Mouse (Mus musculus) lung, adult 2 months (tissue): ENCODE results near the gene Magi1. TPM values are rescaled to one million over a fixed set of nuclear protein-coding genes. Genes with fewer than 3 reads are reported as not detected.
A peak's percentile ranks its signal among the peaks of the same experiment; 100 is the strongest.

Experiments
- DNase-seq: peaks from one replicate; pipeline ENCODE4 v3.0.0; 2022
- H3K4me1 ChIP-seq: fragments of 200-500 bp; 2 replicates; pipeline ENCODE4 v1.6.1; 2011; ENCODE audit warnings: low read length; ENCODE audit not compliant: control insufficient read depth, insufficient read depth
- H3K4me3 ChIP-seq: fragments of 200-500 bp; replicated peaks from 2 replicates; pipeline ENCODE3; 2011; ENCODE audit warnings: low read depth, mild to moderate bottlenecking, control low read depth, low read length; ENCODE audit errors: extremely low read depth
- CTCF ChIP-seq: fragments of 200-500 bp; IDR thresholded peaks from 2 replicates; pipeline ENCODE4 v1.5.1; 2011; ENCODE audit warnings: mild to moderate bottlenecking, low read length, control low read depth; ENCODE audit not compliant: insufficient read depth
- POLR2A ChIP-seq: fragments of 200-500 bp; IDR thresholded peaks from 2 replicates; pipeline ENCODE4 v1.6.1; 2011; ENCODE audit warnings: low read depth, mild to moderate bottlenecking, control low read depth, low read length, borderline replicate concordance; ENCODE audit errors: extremely low read depth
- WGBS: fragments of 180-500 bp; shearing (Covaris S2); methylation state at CpG from one replicate; pipeline ENCODE4 v1.1.7; 2018; 5-methylcytosine and 5-hydroxymethylcytosine counted together
- polyA plus RNA-seq: library from polyadenylated mRNA; depleted of rRNA; stranded (reverse); fragments of >200 nt; gene quantifications from 2 replicates; pipeline ENCODE4 v1.2.3, GENCODE M21; 2012; rRNA removed

The Magi1 gene
- 9.4 and 12.3 TPM in 2 replicates for polyA plus RNA-seq

DNA sequence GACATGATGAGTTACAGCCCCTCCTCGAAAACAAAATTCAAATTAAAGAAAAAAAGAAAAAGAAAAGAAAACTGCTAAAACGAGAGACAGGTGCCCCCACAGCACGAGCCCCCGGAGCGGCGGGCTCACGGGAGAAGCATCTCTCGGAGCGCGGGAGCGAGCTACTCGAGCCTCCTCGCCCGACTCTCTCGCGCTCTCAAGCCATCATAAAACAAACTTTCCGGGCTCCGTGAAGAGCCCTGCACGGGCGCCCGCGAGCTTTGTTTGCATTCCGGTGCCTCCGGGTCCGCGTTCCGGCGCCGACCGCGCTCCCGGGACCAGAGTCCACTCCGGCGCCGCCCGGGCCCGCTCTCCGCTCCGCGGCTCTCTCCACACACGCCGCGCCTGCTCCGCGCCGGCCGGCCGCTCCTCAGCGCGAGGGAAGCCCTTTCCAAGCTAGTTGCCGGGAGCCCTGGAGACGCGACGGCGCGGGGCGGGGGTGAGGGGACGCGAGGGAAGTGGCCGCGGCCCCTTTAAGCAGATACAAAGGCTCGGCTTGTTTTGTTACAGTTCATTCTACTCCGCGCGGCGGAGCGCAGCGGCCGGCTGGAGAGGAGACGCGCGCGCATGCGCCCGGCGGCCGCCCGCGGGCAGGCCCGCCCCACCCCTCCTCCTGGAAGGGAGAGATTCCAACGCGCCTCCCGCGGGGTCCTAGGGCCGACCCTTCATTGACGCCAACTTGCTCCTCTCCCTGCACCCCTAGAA lies at the start of gene Magi1:
Magi1 (minus strand) TSS at position 600 of the 744 bp plus-strand sequence.
- 1% methylated on average over 86 of the region's 86 CpGs for WGBS
- TF ChIP-seq POLR2A (peak; percentile 53; the same call in 1 of the 2 replicates), CTCF (no peak)
- peak; percentile 87 for DNase-seq
- peak within 1 kb of the TSS; percentile 86 for H3K4me3 ChIP-seq
- 0 out of 2 replicates have a peak, but pooled peaks cover 2% of the 10 kb centered on the region for H3K4me1 ChIP-seq

DNA sequence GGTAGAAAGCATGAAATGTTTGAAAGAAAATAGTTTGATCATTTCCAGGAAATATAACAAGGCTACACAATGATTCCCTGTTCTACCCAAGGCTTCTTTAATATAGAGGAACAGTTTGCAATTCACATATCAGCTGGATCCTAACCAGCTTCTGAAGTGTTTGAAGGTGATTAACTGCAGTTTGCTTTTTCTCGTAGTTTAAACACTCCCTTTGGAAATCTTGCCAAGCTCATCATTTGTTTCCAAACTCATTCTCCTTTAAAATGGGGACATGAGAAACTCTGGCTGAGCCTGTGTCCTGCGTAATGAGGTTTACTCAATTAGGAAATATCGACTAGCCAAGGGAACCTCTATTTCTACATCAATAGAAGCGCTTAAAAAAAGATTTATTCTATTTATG lies 43.4 kb upstream of the Magi1 start:
- WGBS = 51% methylated on average over 4 of the region's 4 CpGs
- Histone ChIP-seq H3K4me1 (no peaks in the 10 kb centered on the region), H3K4me3 (no peak overlapping the region)
- DNase-seq = no peak
- TF ChIP-seq POLR2A = no peak
- no peak for TF ChIP-seq CTCF

GRCm38 (mm10) chr6:94316886-94317285 lies 33.2 kb upstream of the Magi1 start:
- Histone ChIP-seq H3K4me1 (no peaks in the 10 kb centered on the region), H3K4me3 (no peak overlapping the region)
- no peak for DNase-seq
- 70% methylated on average over 3 of the region's 3 CpGs for WGBS
- TF ChIP-seq POLR2A = no peak
- no peak for TF ChIP-seq CTCF

DNA sequence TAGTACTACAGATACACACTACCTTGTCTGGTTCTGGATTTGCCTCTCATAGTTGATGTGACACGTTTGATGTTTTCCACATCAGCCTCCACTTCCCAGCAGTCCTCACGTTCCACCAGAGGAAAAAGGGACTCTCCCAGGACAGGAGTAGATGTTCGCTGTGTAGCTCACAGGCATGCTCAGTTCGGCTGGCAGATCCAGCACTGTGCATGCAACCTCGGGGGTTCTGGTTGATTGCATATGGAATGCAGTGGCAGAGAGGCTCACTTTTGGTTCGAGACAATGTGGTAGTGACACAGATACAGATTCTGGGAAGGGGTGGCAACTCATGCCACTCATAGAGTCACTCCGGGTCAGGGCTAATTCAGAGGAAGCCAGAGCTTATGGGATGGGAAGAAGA lies 28.6 kb upstream of the Magi1 start:
- WGBS = 72% methylated on average over 7 of the region's 7 CpGs
- DNase-seq = no peak
- H3K4me1 ChIP-seq = no peaks in the 10 kb centered on the region
- no peak overlapping the region for H3K4me3 ChIP-seq
- TF ChIP-seq POLR2A (no peak), CTCF (no peak)

DNA sequence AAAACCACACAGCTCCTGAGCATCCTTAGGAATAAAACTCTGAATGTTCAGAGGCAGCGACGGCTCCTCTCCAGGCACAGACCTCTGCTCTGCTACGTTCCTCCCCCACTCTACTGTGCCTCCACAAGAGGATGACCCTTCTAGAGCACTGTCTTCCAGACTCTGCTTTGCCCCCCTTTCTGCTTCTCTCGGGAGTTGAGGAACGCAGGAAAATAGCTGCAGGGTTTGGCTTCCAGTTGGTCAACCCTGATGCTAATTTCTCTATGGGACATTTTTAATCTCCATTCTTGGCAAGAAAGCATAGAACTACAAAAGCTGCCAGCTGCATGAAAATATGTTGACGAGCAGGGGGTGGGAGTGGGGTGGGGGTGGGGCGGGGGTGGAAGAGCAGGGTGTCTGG lies 24.8 kb upstream of the Magi1 start:
- Histone ChIP-seq H3K4me1 (no peaks in the 10 kb centered on the region), H3K4me3 (no peak overlapping the region)
- 35% methylated on average over 7 of the region's 7 CpGs for WGBS
- TF ChIP-seq CTCF (no peak), POLR2A (no peak)
- no peak for DNase-seq

GRCm38 (mm10) chr6:94303512-94303911 lies 19.8 kb upstream of the Magi1 start:
- DNase-seq = no peak
- no peak for TF ChIP-seq CTCF
- TF ChIP-seq POLR2A = no peak
- Histone ChIP-seq H3K4me1 (no peaks in the 10 kb centered on the region), H3K4me3 (no peak overlapping the region)
- 69% methylated on average over 6 of the region's 6 CpGs for WGBS

DNA sequence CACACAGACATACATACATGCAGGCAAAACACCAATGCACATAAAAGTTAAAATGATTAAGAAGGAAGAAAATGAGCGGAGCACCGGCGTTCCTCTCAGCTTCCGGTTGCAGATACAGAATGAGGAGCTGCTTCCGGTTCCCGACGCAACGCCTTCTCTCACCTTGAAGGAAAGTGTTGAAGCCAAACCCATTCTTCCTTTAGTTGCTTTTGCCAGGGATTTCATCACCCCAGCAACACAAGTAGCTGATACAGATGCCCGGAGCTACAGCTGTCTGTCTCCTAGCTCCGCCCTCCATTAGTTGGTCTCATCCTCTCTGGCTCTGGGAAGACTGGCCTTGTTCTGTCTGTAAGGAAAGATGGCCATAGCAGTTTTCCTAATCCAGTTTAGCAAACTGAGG lies 18.1 kb upstream of the Magi1 start:
- no peak for TF ChIP-seq POLR2A
- no peak for TF ChIP-seq CTCF
- 85% methylated on average over 10 of the region's 10 CpGs for WGBS
- DNase-seq = no peak
- no peaks in the 10 kb centered on the region for H3K4me1 ChIP-seq
- no peak overlapping the region for H3K4me3 ChIP-seq

GRCm38 (mm10) chr6:94300562-94300961 lies 16.8 kb upstream of the Magi1 start:
- no peaks in the 10 kb centered on the region for H3K4me1 ChIP-seq
- 36% methylated on average over 3 of the region's 3 CpGs for WGBS
- TF ChIP-seq POLR2A (no peak), CTCF (no peak)
- no peak overlapping the region for H3K4me3 ChIP-seq
- no peak for DNase-seq

DNA sequence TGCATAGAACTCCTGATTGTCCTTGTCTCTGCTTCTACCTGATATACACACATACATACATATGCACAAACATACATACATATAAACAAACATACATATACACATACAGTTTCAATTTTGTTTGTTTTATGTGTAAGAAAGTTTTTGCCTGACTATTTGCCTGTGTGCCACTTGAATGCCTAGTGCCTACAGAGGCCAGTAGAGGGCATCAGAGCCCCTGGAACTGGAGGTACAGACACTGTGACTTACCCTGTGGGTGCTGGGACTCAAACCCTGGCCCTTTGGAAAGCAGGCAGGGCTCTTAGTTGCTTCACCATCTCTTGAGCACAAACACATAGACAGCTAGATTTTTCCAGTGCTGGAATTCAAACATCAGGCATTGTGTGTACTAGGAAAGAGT lies 3.7 kb upstream of the Magi1 start:
- Histone ChIP-seq H3K4me1 (no peaks in the 10 kb centered on the region), H3K4me3 (no peak overlapping the region)
- no peak for DNase-seq
- peak; percentile 36; the same call in 1 of the 2 replicates for TF ChIP-seq CTCF
- TF ChIP-seq POLR2A = no peak

DNA sequence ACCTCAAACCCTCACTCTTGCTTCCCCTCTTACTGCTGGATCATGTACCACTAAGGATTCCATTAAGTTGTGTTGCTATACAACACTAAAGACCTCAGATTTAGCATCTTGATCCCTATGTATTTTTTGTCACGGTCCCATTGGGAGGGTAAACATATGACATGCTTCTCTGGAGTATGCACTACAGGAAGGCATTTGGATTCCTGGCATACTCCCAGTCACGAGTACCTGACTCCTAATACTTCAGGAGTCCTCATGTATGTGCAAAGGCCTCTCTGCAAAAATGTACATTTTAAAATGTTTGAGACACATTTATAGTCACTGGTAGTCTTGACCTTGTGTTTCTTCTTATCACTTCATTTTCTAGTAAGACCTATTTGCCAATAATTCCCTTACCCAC lies 2.8 kb upstream of the Magi1 start:
- WGBS = 61% methylated on average over 2 of the region's 2 CpGs
- Histone ChIP-seq H3K4me3 (no peak overlapping the region), H3K4me1 (0 out of 2 replicates have a peak, but pooled peaks cover 2% of the 10 kb centered on the region)
- TF ChIP-seq CTCF (no peak), POLR2A (no peak)
- DNase-seq = no peak
